8 mouse cellular contexts compared by ENCODE assay signal in genomic region chr1:73996209-73996608, GRCm38 (mm10).
DNase-seq lines count a peak whose midpoint lies in the region; ATAC-seq and TF ChIP-seq lines count a peak whose summit lies in the region.

No protein-coding gene starts in this region.

- DNase-seq in kidney, adult 11 months: peak; percentile 57
- peak; percentile 71 for DNase-seq in CH12.LX (ENCODE audit: extremely low read depth)
- DNase-seq in adrenal gland, postnatal 36 days: peak; percentile 84 to 85
- peak; percentile 86 for DNase-seq in fibroblast of lung, adult 2 months (ENCODE audit: low read depth)
- peak; percentile 78 to 86 for DNase-seq in kidney, postnatal 25 days
- peak; percentile 41 for DNase-seq in thymus, postnatal 0 days (ENCODE audit: low spot score)

- no peak overlapping the region for H3K4me2 ChIP-seq in kidney, embryonic 14.5 days (replicated peaks; ENCODE audit: low read depth, low read length)
- H3K4me2 ChIP-seq in CH12.LX (ENCODE audit: insufficient read depth, low read depth, poor library complexity, severe bottlenecking): no peak overlapping the region

- ATAC-seq in kidney, embryonic 14.5 days (ENCODE audit: low FRiP score, low TSS enrichment): no peak
- ATAC-seq in megakaryocyte, adult 5-6 weeks (ENCODE audit: poor library complexity, severe bottlenecking): peak; percentile 46; the same call in 1 of the 2 replicates

- no peak for TF ChIP-seq POLR2A in CH12.LX (IDR thresholded peaks at IDR 0.05; ENCODE audit: low read depth, low read length)

- WGBS in kidney, embryonic 14.5 days: 52% methylated on average over 2 of the region's 2 CpGs

- H3K4me3 ChIP-seq in kidney, embryonic 14.5 days (ENCODE audit: low read length): no peak overlapping the region
- no peak overlapping the region for H3K4me3 ChIP-seq in CH12.LX (replicated peaks in 1 of 3; ENCODE audit: low read depth in 2 of 3, low read length in 2 of 3, poor library complexity in 1 of 3)

- peaks cover 29% of the 10 kb centered on the region for H3K4me1 ChIP-seq in kidney, embryonic 14.5 days (ENCODE audit: control insufficient read depth, insufficient read depth, low read length)
- peaks cover 0 to 4% of the 10 kb centered on the region in 2 experiments; a peak in 2 of 4 replicates for H3K4me1 ChIP-seq in CH12.LX (ENCODE audit: control insufficient read depth in 1 of 2, insufficient read depth in 2 of 2)

- peaks cover 26% of the 10 kb centered on the region; the same call in 1 of the 2 replicates for H3K36me3 ChIP-seq in kidney, embryonic 14.5 days (ENCODE audit: control insufficient read depth, insufficient read depth, low read length)
- no peaks in the 10 kb centered on the region for H3K36me3 ChIP-seq in CH12.LX (replicated peaks in 1 of 2; ENCODE audit: control insufficient read depth in 1 of 2, insufficient read depth in 1 of 2, low read length in 1 of 2)

- dilution Hi-C loops in CH12.LX (cut with MboI; ENCODE audit: extremely low pct_ligation_motif_present, extremely low pct_unique_long_range_greater_than_20kb, low sequenced_read_pairs): no loop called here

- no peak overlapping the region for H3K9ac ChIP-seq in kidney, embryonic 14.5 days (ENCODE audit: low read depth, low read length)
- H3K9ac ChIP-seq in CH12.LX (ENCODE audit: insufficient read depth, low read depth): no peak overlapping the region

- in situ Hi-C loops in CH12.LX (cut with MboI; ENCODE audit: low pct_ligation_motif_present, low pct_unique_long_range_greater_than_20kb, low sequenced_read_pairs): loop anchor here (10.0 kb wide), 1 partner anchor 79 kb away; no protein-coding TSS in a partner anchor

- no peaks in the 10 kb centered on the region for H3K27me3 ChIP-seq in kidney, embryonic 14.5 days (ENCODE audit: control insufficient read depth, insufficient read depth, low read length)
- H3K27me3 ChIP-seq in CH12.LX (replicated peaks): peaks cover 7% of the 10 kb centered on the region

- no peak for TF ChIP-seq EP300 in CH12.LX (IDR thresholded peaks at IDR 0.05; ENCODE audit: low read length)

- H3K9me3 ChIP-seq in kidney, embryonic 14.5 days (ENCODE audit: control insufficient read depth, low read length): no peaks in the 10 kb centered on the region
- no peaks in the 10 kb centered on the region for H3K9me3 ChIP-seq in CH12.LX (replicated peaks; ENCODE audit: low read length)

- H3K27ac ChIP-seq in kidney, embryonic 14.5 days (ENCODE audit: low read depth, low read length): no peak overlapping the region
- H3K27ac ChIP-seq in CH12.LX (ENCODE audit: insufficient read depth, low read depth): no peak overlapping the region

- peak; percentile 65 to 87 for TF ChIP-seq CTCF in CH12.LX (conservative IDR thresholded peaks at IDR 0.05 in 1 of 2, IDR thresholded peaks at IDR 0.05 in 1 of 2; ENCODE audit: low read depth in 2 of 2, low read length in 2 of 2)

- H3K79me2 ChIP-seq in CH12.LX (replicated peaks; ENCODE audit: control insufficient read depth, extremely low read depth, insufficient read depth, poor library complexity, severe bottlenecking): no peaks in the 10 kb centered on the region

- TF ChIP-seq RAD21 in CH12.LX (IDR thresholded peaks at IDR 0.05; ENCODE audit: low read depth, low read length): peak; percentile 81

TF ChIP-seq in CH12.LX, 34 proteins besides CTCF, POLR2A, EP300 and RAD21:
- TF ChIP-seq TBP (conservative IDR thresholded peaks at IDR 0.05; ENCODE audit: low read depth, low read length): no peak
- TF ChIP-seq SMC3 (IDR thresholded peaks at IDR 0.05; ENCODE audit: low read depth, low read length): peak; percentile 93
- TF ChIP-seq CHD1 (IDR thresholded peaks at IDR 0.05; ENCODE audit: low read depth, low read length): no peak
- no peak for TF ChIP-seq E2F4 (IDR thresholded peaks at IDR 0.05; ENCODE audit: insufficient replicate concordance, low read depth, low read length)
- TF ChIP-seq USF1 (IDR thresholded peaks at IDR 0.05; ENCODE audit: low read depth, low read length): no peak
- no peak for TF ChIP-seq RCOR1 (conservative IDR thresholded peaks at IDR 0.05; ENCODE audit: low read depth, low read length)
- no peak for TF ChIP-seq MEF2A (IDR thresholded peaks at IDR 0.05; ENCODE audit: borderline replicate concordance, low read depth, low read length)
- no peak for TF ChIP-seq PAX5 (IDR thresholded peaks at IDR 0.05; ENCODE audit: low read length)
- no peak for TF ChIP-seq JUND (conservative IDR thresholded peaks at IDR 0.05; ENCODE audit: low read depth, low read length)
- TF ChIP-seq ZNF384 (IDR thresholded peaks at IDR 0.05; ENCODE audit: low read depth, low read length): no peak
- no peak for TF ChIP-seq MYC (IDR thresholded peaks at IDR 0.05; ENCODE audit: low read depth, low read length)
- no peak for TF ChIP-seq IRF4 (IDR thresholded peaks at IDR 0.05; ENCODE audit: low read depth, low read length)
- TF ChIP-seq SIN3A (IDR thresholded peaks at IDR 0.05; ENCODE audit: low read length): no peak
- TF ChIP-seq ELF1 (IDR thresholded peaks at IDR 0.05; ENCODE audit: low read depth, low read length): no peak
- TF ChIP-seq ZKSCAN1 (IDR thresholded peaks at IDR 0.05; ENCODE audit: borderline replicate concordance, low read depth, low read length): no peak
- no peak for TF ChIP-seq POLR2AphosphoS2 (IDR thresholded peaks at IDR 0.05; ENCODE audit: low read depth, low read length)
- TF ChIP-seq ZC3H11A (IDR thresholded peaks at IDR 0.05; ENCODE audit: low read depth, low read length): 0 out of 2 replicates have a peak, but pooled peaks have one; percentile 33
